Mouse (Mus musculus): Measurements from ENCODE around the gene Szt2.

Gene Szt2

GRCm38 (mm10) chr4:118410871-118411270 lies 1.8 kb upstream of the Szt2 start:
- no peak for DNase-seq

- no peak for DNase-seq
These were observed 6.4 kb downstream of the Szt2 start for GRCm38 (mm10) chr4:118402701-118403100.

GRCm38 (mm10) chr4:118401918-118402317 lies 7.2 kb downstream of the Szt2 start:
- no peak for DNase-seq

GRCm38 (mm10) chr4:118401421-118401820 lies 7.7 kb downstream of the Szt2 start:
- DNase-seq: no peak

GRCm38 (mm10) chr4:118398400-118398799 lies 10.7 kb downstream of the Szt2 start:
- DNase-seq: no peak

GRCm38 (mm10) chr4:118396433-118396832 lies 12.6 kb downstream of the Szt2 start:
- DNase-seq: no peak

GRCm38 (mm10) chr4:118395289-118395688 lies 13.8 kb downstream of the Szt2 start:
- DNase-seq: no peak

GRCm38 (mm10) chr4:118394505-118394904 lies 14.6 kb downstream of the Szt2 start:
- no peak for DNase-seq

GRCm38 (mm10) chr4:118390146-118390545 lies 18.9 kb downstream of the Szt2 start:
- no peak for DNase-seq

- DNase-seq: no peak
These were observed 21.8 kb downstream of the Szt2 start for GRCm38 (mm10) chr4:118387316-118387715.

GRCm38 (mm10) chr4:118383271-118383670 lies 25.8 kb downstream of the Szt2 start:
- no peak for DNase-seq

- no peak for DNase-seq
These were observed 33.1 kb downstream of the Szt2 start for GRCm38 (mm10) chr4:118375999-118376398.

GRCm38 (mm10) chr4:118371822-118372221 lies 37.3 kb downstream of the Szt2 start:
- no peak for DNase-seq

GRCm38 (mm10) chr4:118368616-118369015 lies 40.5 kb downstream of the Szt2 start:
- no peak for DNase-seq

GRCm38 (mm10) chr4:118367551-118367950 lies 41.5 kb downstream of the Szt2 start:
- DNase-seq: no peak

- no peak for DNase-seq
These were observed 43.1 kb downstream of the Szt2 start for GRCm38 (mm10) chr4:118365991-118366390.

GRCm38 (mm10) chr4:118364641-118365040 lies 44.4 kb downstream of the Szt2 start:
- peak; percentile 51 for DNase-seq

- no peak for DNase-seq
These were observed 45.1 kb downstream of the Szt2 start for GRCm38 (mm10) chr4:118363985-118364384.

GRCm38 (mm10) chr4:118362879-118363278 lies 46.2 kb downstream of the Szt2 start:
- DNase-seq: peak; percentile 30

GRCm38 (mm10) chr4:118361451-118361850 lies 47.6 kb downstream of the Szt2 start:
- DNase-seq: no peak

GRCm38 (mm10) chr4:118359896-118360720 lies 49.0 kb downstream of the Szt2 start:
- peak; percentile 86 for DNase-seq

- no peak for DNase-seq
These were observed 49.7 kb downstream of the Szt2 start for GRCm38 (mm10) chr4:118359211-118359895.

- DNase-seq: no peak
These were observed 50.7 kb downstream of the Szt2 start for GRCm38 (mm10) chr4:118358159-118358895.

All from kidney, postnatal 10 days (tissue).